Mouse (Mus musculus) megakaryocyte, adult 5-6 weeks (primary cell): ENCODE data around the gene Alk. TPM values are rescaled to one million over a fixed set of nuclear protein-coding genes. Genes with fewer than 3 reads are reported as not detected.

ENCODE experiments used
- ATAC-seq: 2 replicates; pipeline ENCODE4 v1.8.0; 2016; ENCODE audit warnings: mild to moderate bottlenecking, inconsistent platforms; ENCODE audit not compliant: poor library complexity, severe bottlenecking
- total RNA-seq, 2 experiments: library from RNA; stranded (forward) in 1 of 2; stranded (reverse) in 1 of 2; fragments of 153-499, 151-499 nt in 1 of 2; fragments of 221-1000, 200-1000 nt in 1 of 2; gene quantifications; 2 replicates each; pipeline versions ENCODE4 v1.2.3 to v1.2.4; 2015 to 2017

Gene Alk
- total RNA-seq, 2 experiments from 2014 or later = not detected

- ATAC-seq = no peak
Observed at GRCm38 (mm10) chr17:71935837-71936236, 668.6 kb downstream of the Alk start.

GRCm38 (mm10) chr17:71935336-71935735 is 669.1 kb downstream of the Alk start:
- no peak for ATAC-seq

- no peak for ATAC-seq
Observed at GRCm38 (mm10) chr17:71914941-71915340, 689.5 kb downstream of the Alk start.

GRCm38 (mm10) chr17:71914541-71914940 is 689.9 kb downstream of the Alk start:
- no peak for ATAC-seq

GRCm38 (mm10) chr17:71913188-71913587 is 691.2 kb downstream of the Alk start:
- ATAC-seq = no peak

- no peak for ATAC-seq
Observed at GRCm38 (mm10) chr17:71909107-71909506, 695.3 kb downstream of the Alk start.

- ATAC-seq = no peak
Observed at GRCm38 (mm10) chr17:71881369-71881768, 723.1 kb downstream of the Alk start.

- no peak for ATAC-seq
Observed at GRCm38 (mm10) chr17:71875492-71875891, 728.9 kb downstream of the Alk start.

- no peak for ATAC-seq
Observed at GRCm38 (mm10) chr17:71874795-71875194, 729.6 kb downstream of the Alk start.

- ATAC-seq = peak; percentile 49; the same call in 1 of the 2 replicates
Observed at GRCm38 (mm10) chr17:71874077-71874476, 730.4 kb downstream of the Alk start.

- peak; percentile 60 for ATAC-seq
Observed at GRCm38 (mm10) chr17:71872976-71873375, 731.5 kb downstream of the Alk start.

- no peak for ATAC-seq
Observed at GRCm38 (mm10) chr17:71871981-71872380, 732.4 kb downstream of the Alk start.

- no peak for ATAC-seq
Observed at GRCm38 (mm10) chr17:71870641-71871040, 733.8 kb downstream of the Alk start.

GRCm38 (mm10) chr17:71870232-71870621 is 734.2 kb downstream of the Alk start:
- no peak for ATAC-seq

- no peak for ATAC-seq
Observed at GRCm38 (mm10) chr17:71869372-71870231, 734.8 kb downstream of the Alk start.

GRCm38 (mm10) chr17:71868828-71869227 is 735.6 kb downstream of the Alk start:
- ATAC-seq = no peak

GRCm38 (mm10) chr17:71867892-71868291 is 736.5 kb downstream of the Alk start:
- ATAC-seq = peak; percentile 68

- ATAC-seq = no peak
Observed at GRCm38 (mm10) chr17:71865437-71865836, 739.0 kb downstream of the Alk start.

GRCm38 (mm10) chr17:71864039-71864438 is 740.4 kb downstream of the Alk start:
- ATAC-seq = no peak

GRCm38 (mm10) chr17:71862895-71863294 is 741.5 kb downstream of the Alk start:
- ATAC-seq = no peak

- ATAC-seq = no peak
Observed at GRCm38 (mm10) chr17:71862184-71862583, 742.2 kb downstream of the Alk start.

GRCm38 (mm10) chr17:71831960-71832359 is 772.5 kb downstream of the Alk start:
- no peak for ATAC-seq
